Mouse (Mus musculus): ENCODE measurements around the gene Phf23. TPM values are rescaled to one million over a fixed set of nuclear protein-coding genes. Genes with fewer than 3 reads are reported as not detected.

The Phf23 gene
- polyA plus RNA-seq, 1 experiment from 2014 or later, result 49.4 TPM

GRCm38 (mm10) chr11:70020022-70020631 lies 24.6 kb downstream of the Phf23 start:
- Histone ChIP-seq H3K4me1 (ENCODE audit: control insufficient read depth, insufficient read depth, low read length) (peaks cover 49% of the 10 kb centered on the region), H3K27ac (ENCODE audit: low read depth, low read length) (peak overlapping the region; percentile 90), H3K36me3 (ENCODE audit: control insufficient read depth, insufficient read depth, low read length) (no peaks in the 10 kb centered on the region), H3K9ac (ENCODE audit: low read length) (peak overlapping the region; percentile 94), H3K4me2 (ENCODE audit: low read length) (peak overlapping the region; percentile 79), H3K9me3 (replicated peaks; ENCODE audit: control insufficient read depth, low read length) (no peaks in the 10 kb centered on the region), H3K4me3 (ENCODE audit: low read depth, low read length) (peak overlapping the region; percentile 66), H3K27me3 (replicated peaks; ENCODE audit: control insufficient read depth, insufficient read depth, low read length) (no peaks in the 10 kb centered on the region)
- WGBS, result 11% methylated on average over 8 of the region's 8 CpGs
- no peak for ATAC-seq
- peak; percentile 30 for DNase-seq (ENCODE audit: low spot score)

DNA sequence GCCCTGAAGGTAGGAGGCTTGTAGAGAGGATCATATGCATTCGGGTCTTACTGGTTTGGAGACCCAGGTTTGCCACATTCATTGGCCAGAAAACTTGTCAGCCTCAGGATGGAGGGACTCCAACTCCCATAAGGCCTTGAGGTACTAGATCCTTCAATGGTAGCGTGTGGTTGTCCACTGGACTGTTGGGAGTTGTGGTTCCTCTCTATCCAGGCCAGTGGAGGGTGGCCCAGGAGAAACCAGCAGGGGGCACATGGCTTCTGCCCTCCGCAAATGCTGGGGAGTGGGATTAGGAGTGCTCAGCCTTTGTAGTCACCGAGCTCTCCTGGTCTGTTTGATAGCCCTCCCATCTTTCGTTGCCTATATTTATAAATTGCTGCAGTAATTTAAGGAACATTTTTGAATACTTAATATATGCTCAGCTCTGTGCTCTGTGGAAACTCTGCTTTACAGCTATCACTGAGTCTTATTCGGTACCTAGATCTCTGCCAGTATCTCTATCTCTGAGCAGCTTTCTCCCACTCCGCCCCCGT lies 25.2 kb downstream of the Phf23 start:
- H3K9ac ChIP-seq (ENCODE audit: low read length), result peak overlapping the region; percentile 94
- no peaks in the 10 kb centered on the region for H3K9me3 ChIP-seq (replicated peaks; ENCODE audit: control insufficient read depth, low read length)
- peak overlapping the region; percentile 79 for H3K4me2 ChIP-seq (ENCODE audit: low read length)
- H3K4me3 ChIP-seq (ENCODE audit: low read depth, low read length), result peak overlapping the region; percentile 66
- H3K27me3 ChIP-seq (replicated peaks; ENCODE audit: control insufficient read depth, insufficient read depth, low read length), result no peaks in the 10 kb centered on the region
- WGBS, result 2% methylated on average over 8 of the region's 8 CpGs
- peak overlapping the region; percentile 90 for H3K27ac ChIP-seq (ENCODE audit: low read depth, low read length)
- no peaks in the 10 kb centered on the region for H3K36me3 ChIP-seq (ENCODE audit: control insufficient read depth, insufficient read depth, low read length)
- peak; percentile 77 for ATAC-seq
- peak; percentile 94 for DNase-seq (ENCODE audit: low spot score)
- peaks cover 54% of the 10 kb centered on the region for H3K4me1 ChIP-seq (ENCODE audit: control insufficient read depth, insufficient read depth, low read length)

DNA sequence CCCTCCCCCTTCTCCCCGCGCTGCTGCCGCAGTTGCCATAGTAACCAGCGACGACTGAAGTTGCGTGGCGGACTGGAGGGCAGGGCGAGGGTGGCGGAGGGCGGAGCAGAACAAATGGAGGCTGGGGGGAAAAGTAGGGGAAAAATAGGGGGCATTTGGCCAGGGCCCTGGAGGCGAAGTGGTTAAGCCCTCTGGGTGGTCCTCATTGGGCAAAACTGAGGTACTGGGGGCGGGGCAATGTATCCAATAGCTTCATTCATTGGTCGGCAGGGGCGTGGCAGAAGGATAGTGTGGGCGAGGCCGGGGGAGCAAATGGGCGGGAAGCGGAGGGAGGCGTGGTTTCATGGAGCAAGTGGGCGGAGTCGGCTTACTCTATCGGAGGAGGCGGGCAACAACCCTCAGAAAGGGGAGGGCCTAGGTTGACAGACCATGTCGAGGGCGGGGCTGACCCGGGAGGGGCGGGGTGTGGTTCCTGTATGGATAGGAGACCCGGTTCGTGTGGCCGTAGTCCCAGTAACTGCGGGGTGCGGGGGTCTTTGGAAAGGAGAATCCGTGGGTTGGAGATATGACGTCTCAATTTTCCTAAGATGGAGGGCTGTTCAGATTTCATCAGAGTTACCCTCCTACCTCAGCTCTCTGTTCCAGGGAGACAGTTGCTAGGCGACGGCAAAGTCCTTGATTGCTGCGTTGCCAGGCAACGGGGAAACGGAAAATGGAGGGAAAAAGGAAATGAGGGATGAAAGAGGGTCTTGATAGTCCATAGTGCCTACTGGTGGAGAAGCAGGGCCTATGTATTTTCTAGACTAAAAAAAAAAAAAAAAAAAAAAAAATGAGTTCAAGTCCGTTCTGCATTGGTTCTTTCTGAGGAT lies 25.9 kb downstream of the Phf23 start:
- Histone ChIP-seq H3K4me2 (ENCODE audit: low read length) (peak overlapping the region; percentile 79), H3K27me3 (replicated peaks; ENCODE audit: control insufficient read depth, insufficient read depth, low read length) (no peaks in the 10 kb centered on the region), H3K9me3 (replicated peaks; ENCODE audit: control insufficient read depth, low read length) (no peaks in the 10 kb centered on the region), H3K27ac (ENCODE audit: low read depth, low read length) (peak overlapping the region; percentile 90), H3K36me3 (ENCODE audit: control insufficient read depth, insufficient read depth, low read length) (no peaks in the 10 kb centered on the region), H3K4me3 (ENCODE audit: low read depth, low read length) (peak overlapping the region; percentile 66), H3K9ac (ENCODE audit: low read length) (peak overlapping the region; percentile 94), H3K4me1 (ENCODE audit: control insufficient read depth, insufficient read depth, low read length) (peaks cover 61% of the 10 kb centered on the region)
- WGBS, result 1% methylated on average over 39 of the region's 40 CpGs
- ATAC-seq (peak; percentile 79), DNase-seq (ENCODE audit: low spot score) (peak; percentile 100)

DNA sequence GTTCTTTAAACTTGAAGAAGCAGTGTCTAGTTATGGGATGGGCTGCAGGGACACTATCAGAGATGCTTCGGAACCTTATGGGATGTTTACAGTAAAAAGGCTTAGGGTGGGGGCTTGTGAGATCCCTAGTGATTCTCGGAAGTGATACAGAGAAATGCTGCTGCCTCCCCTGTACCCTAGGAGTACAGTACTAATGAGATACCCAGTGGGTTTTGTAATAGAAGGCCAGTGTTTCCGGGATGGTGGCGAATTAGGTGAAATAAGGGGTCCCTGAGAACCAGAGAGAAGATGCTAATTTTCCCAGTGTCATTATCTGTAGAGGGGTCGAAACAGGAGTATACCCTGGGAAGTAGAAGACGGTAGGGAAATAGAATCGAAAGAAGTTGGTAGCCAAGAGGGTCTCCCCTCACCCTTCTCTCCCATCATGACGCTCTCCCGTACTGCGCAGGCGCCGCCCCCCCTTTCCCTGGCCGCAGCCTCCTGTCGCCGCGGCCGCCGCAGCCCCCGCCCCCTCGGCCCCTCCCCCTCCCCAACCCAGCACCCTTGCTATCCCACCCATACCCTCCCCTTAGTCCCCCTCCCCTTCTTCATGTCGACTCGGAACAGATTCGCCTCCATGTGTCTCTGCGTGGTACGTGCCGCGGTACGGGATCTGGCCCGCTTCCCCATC lies 28.0 kb downstream of the Phf23 start:
- no peaks in the 10 kb centered on the region for H3K27me3 ChIP-seq (replicated peaks; ENCODE audit: control insufficient read depth, insufficient read depth, low read length)

GRCm38 (mm10) chr11:70024151-70024514 lies 28.6 kb downstream of the Phf23 start:
- ATAC-seq (no peak), DNase-seq (ENCODE audit: low spot score) (no peak)
- Histone ChIP-seq H3K36me3 (ENCODE audit: control insufficient read depth, insufficient read depth, low read length) (no peaks in the 10 kb centered on the region), H3K4me2 (ENCODE audit: low read length) (peak overlapping the region; percentile 69), H3K4me1 (ENCODE audit: control insufficient read depth, insufficient read depth, low read length) (peaks cover 75% of the 10 kb centered on the region), H3K27ac (ENCODE audit: low read depth, low read length) (peak overlapping the region; percentile 44), H3K4me3 (ENCODE audit: low read depth, low read length) (peak overlapping the region; percentile 37), H3K9ac (ENCODE audit: low read length) (peak overlapping the region; percentile 66), H3K27me3 (replicated peaks; ENCODE audit: control insufficient read depth, insufficient read depth, low read length) (no peaks in the 10 kb centered on the region), H3K9me3 (replicated peaks; ENCODE audit: control insufficient read depth, low read length) (no peaks in the 10 kb centered on the region)
- 14% methylated on average over 6 of the region's 6 CpGs for WGBS

More for the DNA sequence above, 28.0 kb downstream of the Phf23 start:
- Histone ChIP-seq H3K9ac (ENCODE audit: low read length) (peak overlapping the region; percentile 66), H3K36me3 (ENCODE audit: control insufficient read depth, insufficient read depth, low read length) (no peaks in the 10 kb centered on the region), H3K4me3 (ENCODE audit: low read depth, low read length) (peak overlapping the region; percentile 37), H3K4me1 (ENCODE audit: control insufficient read depth, insufficient read depth, low read length) (peaks cover 74% of the 10 kb centered on the region), H3K27ac (ENCODE audit: low read depth, low read length) (peak overlapping the region; percentile 44), H3K9me3 (replicated peaks; ENCODE audit: control insufficient read depth, low read length) (no peaks in the 10 kb centered on the region), H3K4me2 (ENCODE audit: low read length) (peak overlapping the region; percentile 69)
- WGBS, result 3% methylated on average over 24 of the region's 29 CpGs
- peak; percentile 77 for DNase-seq (ENCODE audit: low spot score)
- ATAC-seq, result no peak

- Histone ChIP-seq H3K4me2 (ENCODE audit: low read length) (peak overlapping the region; percentile 59), H3K9ac (ENCODE audit: low read length) (peak overlapping the region; percentile 59), H3K27me3 (replicated peaks; ENCODE audit: control insufficient read depth, insufficient read depth, low read length) (no peaks in the 10 kb centered on the region), H3K9me3 (replicated peaks; ENCODE audit: control insufficient read depth, low read length) (no peaks in the 10 kb centered on the region), H3K27ac (ENCODE audit: low read depth, low read length) (peak overlapping the region; percentile 98; the same call in 1 of the 2 replicates), H3K4me3 (ENCODE audit: low read depth, low read length) (peak overlapping the region; percentile 20), H3K36me3 (ENCODE audit: control insufficient read depth, insufficient read depth, low read length) (peaks cover 13% of the 10 kb centered on the region), H3K4me1 (ENCODE audit: control insufficient read depth, insufficient read depth, low read length) (peaks cover 73% of the 10 kb centered on the region)
- ATAC-seq (no peak), DNase-seq (ENCODE audit: low spot score) (peak; percentile 65)
- 3% methylated on average over 16 of the region's 19 CpGs for WGBS
These were observed 31.1 kb downstream of the Phf23 start for GRCm38 (mm10) chr11:70026689-70027088.

- Histone ChIP-seq H3K4me2 (ENCODE audit: low read length) (peak overlapping the region; percentile 59), H3K4me1 (ENCODE audit: control insufficient read depth, insufficient read depth, low read length) (peaks cover 68% of the 10 kb centered on the region), H3K4me3 (ENCODE audit: low read depth, low read length) (no peak overlapping the region; the same call in 1 of the 2 replicates), H3K36me3 (ENCODE audit: control insufficient read depth, insufficient read depth, low read length) (peaks cover 20% of the 10 kb centered on the region), H3K9me3 (replicated peaks; ENCODE audit: control insufficient read depth, low read length) (no peaks in the 10 kb centered on the region), H3K27ac (ENCODE audit: low read depth, low read length) (peak overlapping the region; percentile 98), H3K27me3 (replicated peaks; ENCODE audit: control insufficient read depth, insufficient read depth, low read length) (no peaks in the 10 kb centered on the region), H3K9ac (ENCODE audit: low read length) (peak overlapping the region; percentile 59)
- no peak for DNase-seq (ENCODE audit: low spot score)
- ATAC-seq, result no peak
- WGBS, result 25% methylated on average over 9 of the region's 9 CpGs
These were observed 31.8 kb downstream of the Phf23 start for GRCm38 (mm10) chr11:70027397-70027796.

DNA sequence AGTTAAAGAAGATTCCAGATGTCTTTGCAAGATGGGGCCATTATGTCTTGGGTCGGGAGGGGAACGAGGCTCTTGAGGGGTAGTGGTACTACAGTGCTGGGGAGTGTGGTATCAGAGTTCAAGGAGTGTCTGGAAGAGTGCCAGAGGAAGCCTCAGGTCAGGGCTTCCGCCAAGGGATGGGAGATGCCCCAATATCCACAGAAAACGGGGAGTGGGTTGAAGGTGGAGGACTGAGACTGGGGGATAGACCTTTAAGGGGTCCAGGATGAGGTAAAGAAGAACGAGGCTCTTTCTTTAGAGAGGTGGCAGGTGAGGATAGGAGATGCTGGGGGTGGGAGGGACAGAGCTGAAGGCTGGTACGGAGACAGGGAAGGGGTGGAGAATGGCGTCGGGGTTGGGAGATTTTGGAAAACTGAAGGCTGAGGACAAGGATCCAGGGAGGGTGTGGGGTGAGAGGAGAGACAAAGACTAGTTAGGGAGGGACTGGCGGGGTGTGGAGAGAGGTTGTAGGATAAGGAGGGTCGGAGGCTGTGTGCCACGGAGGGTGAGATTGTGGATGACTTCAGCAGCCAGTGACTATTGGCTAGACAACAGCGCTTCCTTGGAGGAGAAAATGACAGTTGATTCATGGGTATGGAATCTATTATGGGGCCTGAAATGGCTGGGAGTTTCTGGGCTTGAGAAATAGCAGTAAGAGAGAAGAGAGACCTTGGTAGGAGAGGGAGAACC lies 33.0 kb downstream of the Phf23 start:
- WGBS, result 18% methylated on average over 12 of the region's 12 CpGs
- peaks cover 32% of the 10 kb centered on the region for H3K36me3 ChIP-seq (ENCODE audit: control insufficient read depth, insufficient read depth, low read length)

More for the DNA sequence above, 33.0 kb downstream of the Phf23 start:
- no peak for DNase-seq (ENCODE audit: low spot score)
- Histone ChIP-seq H3K27me3 (replicated peaks; ENCODE audit: control insufficient read depth, insufficient read depth, low read length) (no peaks in the 10 kb centered on the region), H3K9me3 (replicated peaks; ENCODE audit: control insufficient read depth, low read length) (no peaks in the 10 kb centered on the region), H3K4me2 (ENCODE audit: low read length) (peak overlapping the region; percentile 59), H3K9ac (ENCODE audit: low read length) (peak overlapping the region; percentile 59), H3K27ac (ENCODE audit: low read depth, low read length) (peak overlapping the region; percentile 98), H3K4me1 (ENCODE audit: control insufficient read depth, insufficient read depth, low read length) (peaks cover 58% of the 10 kb centered on the region), H3K4me3 (ENCODE audit: low read depth, low read length) (peak overlapping the region; percentile 31)
- ATAC-seq, result peak; percentile 3; the same call in 1 of the 2 replicates

Data from forebrain, embryonic 14.5 days (tissue).